Mouse (Mus musculus): Measurements from ENCODE around the gene Olfr288. TPM values are rescaled to one million over a fixed set of nuclear protein-coding genes. Genes with fewer than 3 reads are reported as not detected.

The Olfr288 gene
- polyA plus RNA-seq, 1 experiment from 2014 or later = not detected

GRCm38 (mm10) chr15:98165525-98165924 lies 29.8 kb downstream of the Olfr288 start, which contains the start of gene Asb8:
Asb8 (minus strand) TSS chr15:98165625.
- no peak within 1 kb of the TSS for H3K27ac ChIP-seq (replicated peaks)
- no peaks in the 10 kb centered on the region for H3K9me3 ChIP-seq (replicated peaks)
- H3K36me3 ChIP-seq (replicated peaks) = no peaks in the 10 kb centered on the region
- H3K4me3 ChIP-seq (replicated peaks) = no peak within 1 kb of the TSS
- 0 out of 2 replicates have a peak, but pooled peaks cover 3% of the 10 kb centered on the region for H3K4me1 ChIP-seq (replicated peaks)
- 57% methylated on average over 5 of the region's 5 CpGs for WGBS (ENCODE audit: insufficient replicate concordance)
- H3K9ac ChIP-seq = no peak within 1 kb of the TSS
- no peak within 1 kb of the TSS for H3K4me2 ChIP-seq
- ATAC-seq (ENCODE audit: insufficient read depth) = no peak
- H3K27me3 ChIP-seq = peaks cover 76% of the 10 kb centered on the region

GRCm38 (mm10) chr15:98162561-98162960 lies 32.8 kb downstream of the Olfr288 start:
- H3K36me3 ChIP-seq (replicated peaks) = no peaks in the 10 kb centered on the region
- no peak overlapping the region for H3K27ac ChIP-seq (replicated peaks)
- H3K9me3 ChIP-seq (replicated peaks) = no peaks in the 10 kb centered on the region
- H3K4me2 ChIP-seq = no peak overlapping the region
- ATAC-seq (ENCODE audit: insufficient read depth) = no peak
- H3K4me3 ChIP-seq (replicated peaks) = no peak overlapping the region
- no peak overlapping the region for H3K9ac ChIP-seq
- H3K27me3 ChIP-seq = peaks cover 47% of the 10 kb centered on the region
- H3K4me1 ChIP-seq (replicated peaks) = 0 out of 2 replicates have a peak, but pooled peaks cover under 1% of the 10 kb centered on the region
- 46% methylated on average over 4 of the region's 4 CpGs for WGBS (ENCODE audit: insufficient replicate concordance)

GRCm38 (mm10) chr15:98161026-98161805 lies 34.1 kb downstream of the Olfr288 start:
- no peak for ATAC-seq (ENCODE audit: insufficient read depth)
- Histone ChIP-seq H3K27me3 (peaks cover 33% of the 10 kb centered on the region), H3K9ac (no peak overlapping the region), H3K36me3 (replicated peaks) (no peaks in the 10 kb centered on the region), H3K4me2 (no peak overlapping the region), H3K27ac (replicated peaks) (no peak overlapping the region), H3K9me3 (replicated peaks) (no peaks in the 10 kb centered on the region), H3K4me1 (replicated peaks) (no peaks in the 10 kb centered on the region), H3K4me3 (replicated peaks) (no peak overlapping the region)
- 50% methylated on average over 19 of the region's 19 CpGs for WGBS (ENCODE audit: insufficient replicate concordance)

GRCm38 (mm10) chr15:98157253-98157652 lies 38.1 kb downstream of the Olfr288 start:
- 0 out of 2 replicates have a peak, but pooled peaks cover 4% of the 10 kb centered on the region for H3K27me3 ChIP-seq
- H3K4me2 ChIP-seq = no peak overlapping the region
- H3K4me3 ChIP-seq (replicated peaks) = no peak overlapping the region
- WGBS (ENCODE audit: insufficient replicate concordance) = 25% methylated on average over 1 of the region's 1 CpGs
- no peaks in the 10 kb centered on the region for H3K4me1 ChIP-seq (replicated peaks)
- ATAC-seq (ENCODE audit: insufficient read depth) = no peak
- no peak overlapping the region for H3K27ac ChIP-seq (replicated peaks)
- H3K9ac ChIP-seq = no peak overlapping the region
- H3K9me3 ChIP-seq (replicated peaks) = no peaks in the 10 kb centered on the region
- no peaks in the 10 kb centered on the region for H3K36me3 ChIP-seq (replicated peaks)

GRCm38 (mm10) chr15:98155944-98156343 lies 39.4 kb downstream of the Olfr288 start:
- Histone ChIP-seq H3K9me3 (replicated peaks) (no peaks in the 10 kb centered on the region), H3K36me3 (replicated peaks) (no peaks in the 10 kb centered on the region), H3K4me2 (no peak overlapping the region), H3K27me3 (no peaks in the 10 kb centered on the region), H3K4me3 (replicated peaks) (no peak overlapping the region), H3K27ac (replicated peaks) (no peak overlapping the region), H3K9ac (no peak overlapping the region), H3K4me1 (replicated peaks) (no peaks in the 10 kb centered on the region)
- 49% methylated on average over 4 of the region's 4 CpGs for WGBS (ENCODE audit: insufficient replicate concordance)
- no peak for ATAC-seq (ENCODE audit: insufficient read depth)

GRCm38 (mm10) chr15:98155272-98155671 lies 40.1 kb downstream of the Olfr288 start:
- H3K4me2 ChIP-seq = no peak overlapping the region
- H3K36me3 ChIP-seq (replicated peaks) = no peaks in the 10 kb centered on the region
- no peaks in the 10 kb centered on the region for H3K27me3 ChIP-seq
- H3K9me3 ChIP-seq (replicated peaks) = no peaks in the 10 kb centered on the region
- H3K27ac ChIP-seq (replicated peaks) = no peak overlapping the region
- H3K4me1 ChIP-seq (replicated peaks) = no peaks in the 10 kb centered on the region
- WGBS (ENCODE audit: insufficient replicate concordance) = 75% methylated on average over 5 of the region's 5 CpGs
- no peak for ATAC-seq (ENCODE audit: insufficient read depth)
- no peak overlapping the region for H3K4me3 ChIP-seq (replicated peaks)
- H3K9ac ChIP-seq = no peak overlapping the region

- Histone ChIP-seq H3K4me2 (no peak overlapping the region), H3K9ac (no peak overlapping the region), H3K27ac (replicated peaks) (no peak overlapping the region), H3K9me3 (replicated peaks) (no peaks in the 10 kb centered on the region), H3K27me3 (no peaks in the 10 kb centered on the region), H3K4me1 (replicated peaks) (no peaks in the 10 kb centered on the region), H3K4me3 (replicated peaks) (no peak overlapping the region), H3K36me3 (replicated peaks) (no peaks in the 10 kb centered on the region)
- 68% methylated on average over 3 of the region's 3 CpGs for WGBS (ENCODE audit: insufficient replicate concordance)
- no peak for ATAC-seq (ENCODE audit: insufficient read depth)
Observed at GRCm38 (mm10) chr15:98154631-98155030, 40.7 kb downstream of the Olfr288 start.

GRCm38 (mm10) chr15:98154146-98154545 lies 41.2 kb downstream of the Olfr288 start:
- Histone ChIP-seq H3K27me3 (no peaks in the 10 kb centered on the region), H3K4me2 (no peak overlapping the region), H3K36me3 (replicated peaks) (no peaks in the 10 kb centered on the region), H3K27ac (replicated peaks) (no peak overlapping the region), H3K9me3 (replicated peaks) (no peaks in the 10 kb centered on the region), H3K4me1 (replicated peaks) (no peaks in the 10 kb centered on the region), H3K9ac (no peak overlapping the region), H3K4me3 (replicated peaks) (no peak overlapping the region)
- WGBS (ENCODE audit: insufficient replicate concordance) = 45% methylated on average over 4 of the region's 4 CpGs
- no peak for ATAC-seq (ENCODE audit: insufficient read depth)

GRCm38 (mm10) chr15:98153625-98154024 lies 41.7 kb downstream of the Olfr288 start:
- H3K9me3 ChIP-seq (replicated peaks) = no peaks in the 10 kb centered on the region
- H3K27me3 ChIP-seq = no peaks in the 10 kb centered on the region
- no peak overlapping the region for H3K4me3 ChIP-seq (replicated peaks)
- no peak overlapping the region for H3K27ac ChIP-seq (replicated peaks)
- H3K9ac ChIP-seq = no peak overlapping the region
- H3K4me1 ChIP-seq (replicated peaks) = no peaks in the 10 kb centered on the region
- H3K36me3 ChIP-seq (replicated peaks) = no peaks in the 10 kb centered on the region
- no peak overlapping the region for H3K4me2 ChIP-seq
- WGBS (ENCODE audit: insufficient replicate concordance) = 32% methylated on average over 3 of the region's 3 CpGs
- no peak for ATAC-seq (ENCODE audit: insufficient read depth)

GRCm38 (mm10) chr15:98152916-98153315 lies 42.4 kb downstream of the Olfr288 start:
- Histone ChIP-seq H3K27ac (replicated peaks) (no peak overlapping the region), H3K9me3 (replicated peaks) (no peaks in the 10 kb centered on the region), H3K9ac (no peak overlapping the region), H3K4me3 (replicated peaks) (no peak overlapping the region), H3K27me3 (no peaks in the 10 kb centered on the region), H3K4me1 (replicated peaks) (no peaks in the 10 kb centered on the region), H3K36me3 (replicated peaks) (no peaks in the 10 kb centered on the region), H3K4me2 (no peak overlapping the region)
- ATAC-seq (ENCODE audit: insufficient read depth) = no peak
- WGBS (ENCODE audit: insufficient replicate concordance) = 78% methylated on average over 7 of the region's 7 CpGs

GRCm38 (mm10) chr15:98149166-98149602 lies 46.2 kb downstream of the Olfr288 start:
- no peaks in the 10 kb centered on the region for H3K9me3 ChIP-seq (replicated peaks)
- H3K27me3 ChIP-seq = no peaks in the 10 kb centered on the region
- ATAC-seq (ENCODE audit: insufficient read depth) = no peak
- no peak overlapping the region for H3K4me3 ChIP-seq (replicated peaks)
- no peak overlapping the region for H3K27ac ChIP-seq (replicated peaks)
- no peak overlapping the region for H3K4me2 ChIP-seq
- H3K36me3 ChIP-seq (replicated peaks) = no peaks in the 10 kb centered on the region
- peaks cover 16% of the 10 kb centered on the region for H3K4me1 ChIP-seq (replicated peaks)
- H3K9ac ChIP-seq = no peak overlapping the region
- 60% methylated on average over 10 of the region's 10 CpGs for WGBS (ENCODE audit: insufficient replicate concordance)

Data from liver, embryonic 15.5 days (tissue).